10 mouse cellular contexts compared by ENCODE assay signal in genomic region chr14:117283631-117284030, GRCm38 (mm10).
"Had no signal": no experiment of that assay in that cellular context is flagged by ENCODE, and none has a peak within 500 bp of the region (broad histone marks: within the 10 kb centered on the region; RNA-seq: fewer than 3 reads in every experiment).

No protein-coding gene starts in this region.

- DNase-seq: retina, postnatal 1 day; right cerebral cortex, adult 18-20 months; right cerebral cortex, postnatal 14 days; right cerebral cortex, postnatal 25 days; right cerebral cortex, postnatal 4 days; thymus, adult 18-20 months; thymus, adult 2 months; thymus, postnatal 14 days; thymus, postnatal 36 days; thymus, postnatal 4 days had no signal
